Mouse (Mus musculus): ENCODE data around the gene Cbx5. TPM values are rescaled to one million over a fixed set of nuclear protein-coding genes. Genes with fewer than 3 reads are reported as not detected.

The Cbx5 gene
- polyA plus RNA-seq, 1 experiment from 2014 or later, result 124 TPM

DNA sequence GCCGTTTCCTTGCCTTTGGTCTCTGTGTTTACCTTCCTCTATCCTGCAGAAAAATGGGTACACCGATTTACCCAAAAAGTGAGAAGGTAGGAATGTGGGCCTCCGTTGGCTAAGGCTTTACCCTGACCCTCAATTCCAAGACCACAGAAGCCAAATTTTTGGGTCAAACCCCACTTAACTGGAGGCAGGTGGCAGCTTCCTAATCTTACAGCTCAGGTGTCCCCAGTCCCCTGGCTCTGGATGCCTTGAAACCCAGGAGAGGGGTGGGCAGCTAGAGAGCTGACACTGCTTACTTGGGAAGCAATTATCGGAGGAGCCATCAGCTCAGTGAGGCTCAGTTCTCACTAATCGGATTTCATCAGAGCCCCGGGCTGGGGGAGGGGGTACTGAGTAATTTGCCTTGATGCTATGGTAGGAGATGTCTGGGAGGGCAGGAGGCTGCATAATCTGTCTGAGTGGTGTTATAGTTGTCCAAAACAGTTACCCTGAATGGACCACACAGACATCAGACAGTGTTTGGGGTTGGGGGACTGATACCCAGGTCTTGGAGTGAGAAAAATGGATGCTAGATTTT, 72.5 kb downstream of the Cbx5 start, which contains the start of gene Smug1:
Gene Smug1 (minus strand): TSS at position 51 of the 574 bp plus-strand sequence.
- Histone ChIP-seq H3K4me2 (no peak within 1 kb of the TSS), H3K9ac (no peak within 1 kb of the TSS), H3K27ac (peak within 1 kb of the TSS; percentile 82), H3K36me3 (no peaks in the 10 kb centered on the region), H3K4me1 (peaks cover 70% of the 10 kb centered on the region), H3K4me3 (replicated peaks) (no peak within 1 kb of the TSS), H3K27me3 (peaks cover 66% of the 10 kb centered on the region), H3K9me3 (replicated peaks) (no peaks in the 10 kb centered on the region)
- ATAC-seq (replicated peaks; ENCODE audit: low FRiP score), result no peak
- 53% methylated on average over 6 of the region's 6 CpGs for WGBS

DNA sequence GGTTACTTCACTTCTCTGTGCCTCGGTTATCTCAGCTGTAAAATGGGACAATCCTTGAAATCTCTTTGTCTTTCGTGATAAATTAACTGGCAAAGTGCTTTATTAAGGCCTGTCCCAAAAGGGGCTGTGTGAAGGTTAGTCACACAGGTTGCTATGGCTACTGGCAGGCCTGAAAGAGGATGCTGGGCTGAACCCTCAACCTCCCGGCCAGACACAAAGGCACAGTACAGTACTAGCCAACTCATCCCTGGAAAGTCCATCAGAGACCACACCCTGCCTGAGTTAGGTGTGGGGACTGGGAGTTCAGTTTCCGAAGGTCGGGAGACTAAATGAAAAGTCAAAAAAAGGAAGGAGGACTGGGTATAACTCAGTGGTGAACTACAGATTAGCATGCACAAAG, 73.7 kb downstream of the Cbx5 start:
- Histone ChIP-seq H3K27ac (no peak overlapping the region), H3K4me1 (peaks cover 58% of the 10 kb centered on the region), H3K9me3 (replicated peaks) (no peaks in the 10 kb centered on the region), H3K36me3 (no peaks in the 10 kb centered on the region), H3K9ac (no peak overlapping the region), H3K4me2 (no peak overlapping the region), H3K27me3 (peaks cover 54% of the 10 kb centered on the region), H3K4me3 (replicated peaks) (no peak overlapping the region)
- ATAC-seq (replicated peaks; ENCODE audit: low FRiP score), result no peak
- 42% methylated on average over 5 of the region's 5 CpGs for WGBS

DNA sequence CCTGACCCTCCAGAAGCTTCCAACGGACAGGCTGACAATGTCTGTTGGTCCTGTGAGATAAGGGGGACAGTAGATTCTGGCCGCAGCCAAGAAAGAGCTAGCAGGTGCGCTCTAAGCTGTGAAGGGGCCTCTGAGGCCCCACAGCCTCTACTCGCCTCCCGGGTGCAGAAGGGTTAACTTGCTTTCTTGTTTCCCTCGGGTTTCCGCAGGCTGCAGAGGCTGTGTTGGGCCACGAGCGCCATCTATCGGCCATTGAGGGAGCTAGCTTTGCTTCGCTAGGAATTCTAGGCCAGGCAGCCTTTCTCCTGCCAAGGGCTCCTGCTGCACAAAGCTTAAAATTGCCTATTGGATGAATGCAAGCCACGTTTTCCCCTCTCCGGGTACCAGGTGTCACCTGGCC, 74.2 kb downstream of the Cbx5 start:
- no peak overlapping the region for H3K9ac ChIP-seq
- no peaks in the 10 kb centered on the region for H3K36me3 ChIP-seq
- under 1% methylated on average over 13 of the region's 13 CpGs for WGBS
- no peak overlapping the region for H3K27ac ChIP-seq
- H3K4me2 ChIP-seq, result peak overlapping the region; percentile 32; the same call in 1 of the 2 replicates
- H3K4me3 ChIP-seq (replicated peaks), result no peak overlapping the region
- H3K9me3 ChIP-seq (replicated peaks), result no peaks in the 10 kb centered on the region
- H3K27me3 ChIP-seq, result peaks cover 49% of the 10 kb centered on the region
- H3K4me1 ChIP-seq, result peaks cover 53% of the 10 kb centered on the region
- ATAC-seq (replicated peaks; ENCODE audit: low FRiP score), result peak; percentile 28; the same call in 1 of the 2 replicates

DNA sequence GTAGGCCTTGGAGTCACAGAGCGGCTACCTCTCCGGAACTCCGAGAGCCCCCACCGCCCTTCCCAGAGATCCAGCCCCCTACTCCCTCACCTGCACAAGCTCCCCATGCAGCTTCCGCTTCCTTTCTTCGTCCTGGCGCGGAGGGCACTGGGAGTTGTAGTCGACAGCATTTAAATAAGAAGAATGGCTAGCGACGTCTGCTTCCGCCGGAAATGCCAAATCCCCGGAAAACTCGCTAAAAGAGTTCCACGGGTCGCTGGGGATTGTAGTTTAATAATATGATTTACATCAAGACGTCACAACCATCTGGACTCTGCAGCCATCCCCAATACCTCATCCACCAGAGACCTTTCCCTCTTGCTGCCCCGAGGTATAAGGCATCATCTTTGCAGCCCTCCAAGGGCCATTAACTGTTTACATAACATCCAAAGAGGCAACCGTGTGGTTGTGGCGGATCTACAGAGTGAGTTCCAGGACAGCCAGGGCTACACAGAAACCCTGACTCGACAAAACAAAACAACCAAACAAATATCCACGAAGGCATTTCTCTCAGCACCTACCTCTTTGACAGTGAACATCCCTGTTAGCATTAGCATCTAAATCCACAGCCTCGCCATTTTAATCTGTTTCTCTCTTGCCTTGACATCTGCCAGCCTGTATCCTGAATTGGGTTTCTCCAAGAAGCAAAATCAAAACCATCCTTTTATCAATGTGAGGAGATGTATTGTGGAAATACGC, 76.3 kb downstream of the Cbx5 start:
- H3K36me3 ChIP-seq, result no peaks in the 10 kb centered on the region
- 10% methylated on average over 25 of the region's 25 CpGs for WGBS
- H3K27me3 ChIP-seq, result peaks cover 28% of the 10 kb centered on the region
- peak; percentile 82 for ATAC-seq (replicated peaks; ENCODE audit: low FRiP score)
- H3K9me3 ChIP-seq (replicated peaks), result no peaks in the 10 kb centered on the region
- H3K4me2 ChIP-seq, result peak overlapping the region; percentile 61
- H3K4me3 ChIP-seq (replicated peaks), result peak overlapping the region; percentile 80
- H3K27ac ChIP-seq, result peak overlapping the region; percentile 64
- peak overlapping the region; percentile 60 for H3K9ac ChIP-seq
- H3K4me1 ChIP-seq, result peaks cover 32% of the 10 kb centered on the region

DNA sequence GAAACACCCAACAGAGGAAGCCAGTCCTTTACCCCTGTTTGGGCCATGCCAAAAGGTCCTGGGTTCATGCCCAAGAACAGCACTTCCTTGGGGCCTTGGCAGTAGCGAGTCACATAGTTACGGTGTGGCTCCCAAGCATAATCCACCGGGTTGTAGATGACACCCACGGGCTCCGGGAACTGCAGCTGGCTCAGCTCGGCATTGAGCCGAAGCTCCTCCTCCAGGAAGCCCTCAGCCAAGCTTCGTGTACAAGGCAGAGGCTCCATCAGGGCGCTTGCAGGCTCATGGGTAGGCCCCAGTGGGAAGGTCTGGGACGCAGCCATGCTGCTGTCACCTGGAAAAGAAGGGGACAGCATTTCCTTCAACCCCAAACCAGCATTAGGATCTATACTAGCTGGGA, 82.0 kb downstream of the Cbx5 start:
- no peak for ATAC-seq (replicated peaks; ENCODE audit: low FRiP score)
- Histone ChIP-seq H3K27me3 (peaks cover 15% of the 10 kb centered on the region), H3K4me1 (peaks cover 22% of the 10 kb centered on the region), H3K36me3 (peaks cover 17% of the 10 kb centered on the region; the same call in 1 of the 2 replicates), H3K9me3 (replicated peaks) (no peaks in the 10 kb centered on the region), H3K4me3 (replicated peaks) (no peak overlapping the region), H3K9ac (no peak overlapping the region), H3K4me2 (no peak overlapping the region), H3K27ac (no peak overlapping the region)
- 82% methylated on average over 10 of the region's 10 CpGs for WGBS

DNA sequence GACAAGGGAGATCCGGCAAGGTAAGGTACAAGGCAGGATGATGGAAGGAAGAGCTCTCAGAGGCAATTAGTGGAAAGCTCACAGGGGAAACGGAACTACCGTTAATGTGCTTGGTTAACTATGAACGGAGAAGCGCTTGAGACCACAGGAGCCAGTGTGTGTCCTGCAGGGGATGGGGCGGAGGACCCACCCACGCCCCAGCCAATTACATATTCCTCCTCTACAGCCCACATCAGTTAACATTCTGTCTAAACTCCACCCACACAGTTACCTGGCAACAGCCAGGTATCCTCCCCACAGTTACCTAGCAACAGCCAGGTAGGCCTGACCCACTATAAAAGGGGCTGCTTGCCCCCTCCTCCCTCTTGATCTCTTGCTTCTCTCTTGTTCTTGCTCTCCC, 82.7 kb downstream of the Cbx5 start:
- Histone ChIP-seq H3K27ac (no peak overlapping the region), H3K4me2 (no peak overlapping the region), H3K36me3 (peaks cover 17% of the 10 kb centered on the region; the same call in 1 of the 2 replicates), H3K9me3 (replicated peaks) (no peaks in the 10 kb centered on the region), H3K9ac (no peak overlapping the region), H3K4me1 (peaks cover 20% of the 10 kb centered on the region), H3K4me3 (replicated peaks) (no peak overlapping the region), H3K27me3 (peaks cover 15% of the 10 kb centered on the region)
- ATAC-seq (replicated peaks; ENCODE audit: low FRiP score), result no peak
- WGBS, result 43% methylated on average over 7 of the region's 7 CpGs

DNA sequence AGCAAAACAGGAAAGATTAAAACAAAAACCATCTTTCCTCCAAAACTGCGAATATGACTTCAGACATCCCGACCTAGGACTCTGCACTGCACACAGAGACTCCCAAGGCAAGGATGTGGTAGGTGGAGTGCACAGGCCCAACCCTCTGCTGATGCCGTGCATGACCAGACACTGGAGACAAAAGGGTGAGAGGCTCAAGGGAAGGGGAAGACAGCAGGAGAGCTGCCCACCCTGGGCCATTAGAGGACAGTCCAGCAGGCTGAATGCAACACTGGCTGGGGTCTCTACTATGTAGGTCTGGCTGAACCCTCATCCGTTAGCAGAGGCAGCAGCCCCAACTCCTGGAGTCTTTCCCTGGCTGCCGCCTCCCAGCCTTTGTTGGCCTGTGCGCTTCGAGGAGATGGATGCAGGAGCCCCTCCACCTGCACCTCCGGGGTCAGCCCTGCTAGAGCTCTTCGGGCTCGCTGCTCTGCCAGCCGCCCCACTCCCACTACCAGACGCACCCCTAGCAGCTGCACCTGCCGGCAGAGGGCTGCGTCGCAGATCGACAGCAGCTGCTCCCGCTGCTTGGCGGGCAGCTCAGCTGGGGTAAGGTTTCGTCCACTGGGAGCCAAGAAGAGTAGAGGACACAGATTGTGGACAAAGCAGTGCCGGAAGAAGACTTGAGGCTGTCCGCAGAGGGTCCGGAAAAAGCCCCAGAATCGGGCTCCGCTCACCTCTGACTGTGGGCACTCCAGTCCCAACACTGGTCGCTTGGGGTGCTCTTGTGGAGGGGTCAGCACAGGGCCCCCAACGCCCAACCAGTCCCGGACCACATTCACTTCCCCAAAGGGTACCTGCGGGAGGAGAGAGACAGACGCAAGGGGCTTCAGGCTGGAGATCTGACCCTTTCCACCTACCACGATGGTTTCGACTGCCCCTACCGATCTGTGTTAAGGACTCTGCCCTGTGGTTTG, 84.0 kb downstream of the Cbx5 start:
- Histone ChIP-seq H3K27me3 (peaks cover 15% of the 10 kb centered on the region), H3K9me3 (replicated peaks) (no peaks in the 10 kb centered on the region), H3K36me3 (peaks cover 17% of the 10 kb centered on the region; the same call in 1 of the 2 replicates), H3K4me1 (peaks cover 20% of the 10 kb centered on the region), H3K9ac (no peak overlapping the region), H3K4me2 (peak overlapping the region; percentile 34), H3K27ac (no peak overlapping the region), H3K4me3 (replicated peaks) (no peak overlapping the region)
- ATAC-seq (replicated peaks; ENCODE audit: low FRiP score), result peak; percentile 47
- WGBS, result 29% methylated on average over 32 of the region's 32 CpGs

DNA sequence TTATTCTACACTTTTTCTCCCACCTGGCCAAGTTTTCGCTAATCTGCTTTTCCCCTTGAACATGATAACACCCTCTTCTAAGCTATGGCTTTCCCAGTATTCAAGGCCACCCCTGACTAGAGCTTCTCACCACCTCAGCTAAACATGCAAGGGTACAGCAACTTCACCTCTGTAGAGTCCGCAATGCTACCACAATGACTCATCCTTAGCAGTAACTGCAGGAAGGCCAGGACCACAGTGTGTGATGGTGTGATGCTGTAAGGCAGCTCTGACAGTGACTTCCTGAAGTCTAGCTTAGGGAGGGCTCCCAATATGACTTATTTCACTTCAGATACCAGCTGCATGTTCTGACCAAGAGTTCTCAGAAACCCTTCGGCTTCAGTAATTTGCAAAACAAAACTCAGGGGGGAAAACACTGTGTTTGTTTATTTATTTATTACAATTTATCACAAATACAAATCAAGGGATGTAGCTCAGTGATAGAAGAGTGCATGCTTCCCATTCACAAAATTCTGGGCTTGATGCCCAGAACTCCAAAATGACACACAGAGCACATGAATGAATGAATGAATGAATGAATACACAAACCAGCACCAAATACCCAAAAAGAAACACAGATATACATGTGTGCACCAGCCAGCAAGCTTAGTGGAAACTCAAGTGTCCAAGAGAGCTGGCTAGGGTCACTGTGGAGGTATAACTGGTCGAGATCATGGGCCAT, 86.6 kb downstream of the Cbx5 start:
- Histone ChIP-seq H3K27me3 (peaks cover 24% of the 10 kb centered on the region), H3K4me1 (peaks cover 20% of the 10 kb centered on the region), H3K36me3 (peaks cover 17% of the 10 kb centered on the region; the same call in 1 of the 2 replicates), H3K27ac (no peak overlapping the region), H3K4me3 (replicated peaks) (no peak overlapping the region), H3K9ac (no peak overlapping the region), H3K4me2 (no peak overlapping the region), H3K9me3 (replicated peaks) (no peaks in the 10 kb centered on the region)
- no peak for ATAC-seq (replicated peaks; ENCODE audit: low FRiP score)
- 83% methylated on average over 4 of the region's 4 CpGs for WGBS

DNA sequence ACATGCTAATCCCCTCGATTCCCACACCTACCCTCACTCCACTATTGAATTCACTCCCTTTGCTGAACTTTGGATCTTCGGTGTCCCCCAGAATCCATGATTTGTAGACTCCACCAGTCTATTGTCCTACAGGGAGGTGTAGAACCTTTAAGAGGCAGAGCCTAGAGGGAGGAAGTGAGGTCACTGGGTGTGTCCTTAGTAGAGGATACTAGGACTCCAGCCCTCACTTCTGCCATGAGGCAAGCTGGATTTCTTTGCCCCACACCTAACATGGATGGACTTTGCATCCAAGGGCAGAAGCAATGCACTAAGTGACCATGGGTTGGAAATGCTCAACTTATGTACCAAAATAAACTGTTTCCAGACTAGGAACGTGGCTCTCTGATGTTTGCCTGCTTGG, 87.2 kb downstream of the Cbx5 start:
- no peak overlapping the region for H3K27ac ChIP-seq
- 88% methylated on average over 3 of the region's 3 CpGs for WGBS

DNA sequence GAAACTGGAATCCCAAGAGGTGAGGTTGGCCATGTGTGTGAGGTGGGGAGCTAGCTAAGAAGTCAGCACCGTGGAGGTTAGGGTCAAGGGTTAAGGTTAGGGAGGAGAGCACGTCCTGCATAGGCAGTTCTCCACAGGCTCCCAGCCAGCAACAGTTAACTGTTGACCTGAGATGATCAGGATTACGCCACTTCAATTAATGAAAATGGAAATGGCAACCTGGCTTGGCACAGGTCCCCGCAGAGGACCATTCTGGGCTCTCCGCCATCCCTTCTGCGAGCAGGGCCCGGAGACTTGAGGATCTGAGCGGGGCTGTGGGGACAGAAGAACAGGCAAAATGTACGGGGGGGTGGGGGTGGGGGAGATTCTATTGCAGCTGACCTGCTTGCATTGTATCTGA, 91.8 kb downstream of the Cbx5 start:
- H3K9me3 ChIP-seq (replicated peaks), result no peaks in the 10 kb centered on the region
- ATAC-seq (replicated peaks; ENCODE audit: low FRiP score), result no peak; the same call in 1 of the 2 replicates
- H3K36me3 ChIP-seq, result no peaks in the 10 kb centered on the region
- no peak overlapping the region for H3K9ac ChIP-seq
- H3K4me3 ChIP-seq (replicated peaks), result no peak overlapping the region
- no peak overlapping the region for H3K4me2 ChIP-seq
- H3K27ac ChIP-seq, result no peak overlapping the region
- 57% methylated on average over 9 of the region's 9 CpGs for WGBS
- H3K27me3 ChIP-seq, result peaks cover 52% of the 10 kb centered on the region
- peaks cover 18% of the 10 kb centered on the region for H3K4me1 ChIP-seq

More for the DNA sequence above, 87.2 kb downstream of the Cbx5 start:
- Histone ChIP-seq H3K4me3 (replicated peaks) (no peak overlapping the region), H3K9ac (no peak overlapping the region), H3K36me3 (peaks cover 11% of the 10 kb centered on the region; the same call in 1 of the 2 replicates), H3K4me2 (no peak overlapping the region), H3K27me3 (peaks cover 30% of the 10 kb centered on the region), H3K4me1 (peaks cover 25% of the 10 kb centered on the region), H3K9me3 (replicated peaks) (no peaks in the 10 kb centered on the region)
- ATAC-seq (replicated peaks; ENCODE audit: low FRiP score), result no peak

DNA sequence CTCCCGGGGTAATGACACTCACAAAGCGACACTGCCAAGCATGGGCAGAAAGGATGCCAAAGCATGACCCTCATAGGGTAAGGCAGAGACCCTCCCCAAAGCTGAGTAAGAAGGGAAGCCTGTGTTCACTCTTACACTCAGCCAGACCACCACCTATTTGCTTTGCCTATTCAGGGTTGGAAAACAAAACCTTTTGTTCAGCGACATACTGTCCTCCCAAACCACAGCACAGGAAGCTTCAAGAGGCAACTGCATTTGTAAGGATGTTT, 92.3 kb downstream of the Cbx5 start:
- H3K27me3 ChIP-seq, result peaks cover 53% of the 10 kb centered on the region
- H3K27ac ChIP-seq, result no peak overlapping the region
- peak overlapping the region; percentile 93 for H3K4me2 ChIP-seq
- no peaks in the 10 kb centered on the region for H3K36me3 ChIP-seq
- 30% methylated on average over 3 of the region's 3 CpGs for WGBS
- H3K4me3 ChIP-seq (replicated peaks), result peak overlapping the region; percentile 51
- ATAC-seq (replicated peaks; ENCODE audit: low FRiP score), result no peak
- peaks cover 18% of the 10 kb centered on the region for H3K4me1 ChIP-seq
- no peaks in the 10 kb centered on the region for H3K9me3 ChIP-seq (replicated peaks)
- H3K9ac ChIP-seq, result 0 out of 2 replicates have a peak overlapping the region, but pooled peaks have one; percentile 49
